Mouse (Mus musculus): ENCODE results near the gene Sez6. TPM values are rescaled to one million over a fixed set of nuclear protein-coding genes. Genes with fewer than 3 reads are reported as not detected.

Sez6 gene
- polyA plus RNA-seq, 1 experiment from 2014 or later: 110 TPM

DNA sequence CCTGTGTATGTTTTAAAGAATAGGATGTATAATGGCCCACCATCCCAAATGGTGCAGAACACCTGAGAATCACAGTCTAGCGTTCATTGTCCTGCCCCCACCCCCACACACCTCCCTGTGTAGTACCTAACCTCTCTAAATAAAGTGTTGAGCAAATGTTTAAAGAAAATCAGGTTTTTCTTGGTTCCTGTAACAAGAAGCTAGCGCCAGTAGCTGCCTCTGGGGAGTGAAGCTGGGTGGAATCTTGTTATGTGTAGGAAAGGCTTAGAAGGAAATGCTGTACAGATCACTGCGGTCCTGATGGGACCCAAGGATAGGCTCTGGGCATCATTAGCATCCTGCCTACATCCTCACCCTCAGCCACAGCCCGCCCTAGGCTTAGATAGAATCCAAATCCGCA is 29.2 kb upstream of the Sez6 start:
- Histone ChIP-seq H3K9me3 (ENCODE audit: control insufficient read depth, low read length) (no peaks in the 10 kb centered on the region), H3K4me1 (replicated peaks; ENCODE audit: control insufficient read depth, insufficient read depth, low read length) (peaks cover 56% of the 10 kb centered on the region), H3K27ac (peak overlapping the region; percentile 55; the same call in 1 of the 2 replicates), H3K27me3 (ENCODE audit: control insufficient read depth, insufficient read depth, low read length) (no peaks in the 10 kb centered on the region), H3K4me2 (replicated peaks) (no peak overlapping the region), H3K9ac (no peak overlapping the region), H3K4me3 (replicated peaks; ENCODE audit: low read length) (no peak overlapping the region), H3K36me3 (replicated peaks; ENCODE audit: control insufficient read depth, insufficient read depth) (no peaks in the 10 kb centered on the region)
- DNase-seq (ENCODE audit: low spot score) (no peak), ATAC-seq (ENCODE audit: low FRiP score) (no peak)
- 52% methylated on average over 5 of the region's 5 CpGs for WGBS

DNA sequence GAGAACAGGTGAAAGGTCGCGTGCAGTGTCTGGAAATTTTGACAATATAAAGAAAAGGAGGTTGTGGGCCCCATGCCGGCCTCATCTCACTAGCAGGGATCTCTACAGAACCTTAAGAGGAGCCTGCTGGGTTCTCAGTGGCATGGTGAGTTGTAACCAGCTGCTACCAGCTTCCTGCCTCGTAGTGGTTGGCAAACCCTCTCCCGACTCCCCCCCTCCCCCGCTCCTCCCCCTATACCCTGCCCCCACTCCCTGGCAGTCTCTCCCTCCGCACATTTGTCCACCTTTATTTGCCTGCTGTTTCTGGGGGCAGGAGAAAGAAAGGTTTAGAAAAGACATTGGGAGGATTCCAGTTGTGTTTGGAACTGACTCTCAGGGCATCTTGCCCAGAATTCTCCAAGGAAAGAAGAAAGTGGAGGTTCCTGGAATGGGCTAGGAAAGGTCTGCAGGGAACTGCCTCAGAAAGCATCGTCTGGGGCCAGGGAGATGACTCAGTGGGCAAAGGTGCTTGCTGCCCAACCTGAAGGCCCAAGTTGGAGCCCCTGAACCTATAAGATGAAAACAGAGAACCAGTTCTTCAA is 28.7 kb upstream of the Sez6 start:
- Histone ChIP-seq H3K27ac (peak overlapping the region; percentile 55; the same call in 1 of the 2 replicates), H3K4me2 (replicated peaks) (no peak overlapping the region), H3K9me3 (ENCODE audit: control insufficient read depth, low read length) (no peaks in the 10 kb centered on the region), H3K4me1 (replicated peaks; ENCODE audit: control insufficient read depth, insufficient read depth, low read length) (peaks cover 55% of the 10 kb centered on the region), H3K36me3 (replicated peaks; ENCODE audit: control insufficient read depth, insufficient read depth) (no peaks in the 10 kb centered on the region), H3K9ac (no peak overlapping the region), H3K27me3 (ENCODE audit: control insufficient read depth, insufficient read depth, low read length) (no peaks in the 10 kb centered on the region), H3K4me3 (replicated peaks; ENCODE audit: low read length) (no peak overlapping the region)
- 29% methylated on average over 8 of the region's 8 CpGs for WGBS
- peak; percentile 53; the same call in 1 of the 2 replicates for ATAC-seq (ENCODE audit: low FRiP score)
- no peak for DNase-seq (ENCODE audit: low spot score)

DNA sequence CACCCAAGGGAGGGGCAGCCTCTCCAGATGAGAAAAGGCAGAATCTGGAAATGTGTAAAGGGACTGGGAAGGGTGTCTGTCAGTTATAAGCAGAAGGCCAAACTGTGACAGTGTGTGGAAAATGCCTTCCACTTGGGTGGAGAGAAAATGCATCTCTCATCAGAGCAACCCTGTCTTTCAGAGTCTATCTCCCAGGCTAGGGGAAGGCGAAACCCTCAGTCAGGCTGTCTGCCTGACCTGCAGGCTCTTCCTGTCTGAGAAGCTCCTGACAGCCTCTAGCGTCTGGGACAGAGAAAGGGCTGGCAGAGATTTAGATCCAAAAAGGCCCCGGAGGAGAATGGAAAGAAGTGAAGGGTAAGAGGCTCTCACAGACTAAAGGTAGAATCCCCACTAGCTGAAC is 26.8 kb upstream of the Sez6 start:
- Histone ChIP-seq H3K4me1 (replicated peaks; ENCODE audit: control insufficient read depth, insufficient read depth, low read length) (peaks cover 41% of the 10 kb centered on the region), H3K9ac (no peak overlapping the region), H3K4me2 (replicated peaks) (no peak overlapping the region), H3K27ac (peak overlapping the region; percentile 14), H3K27me3 (ENCODE audit: control insufficient read depth, insufficient read depth, low read length) (no peaks in the 10 kb centered on the region), H3K36me3 (replicated peaks; ENCODE audit: control insufficient read depth, insufficient read depth) (no peaks in the 10 kb centered on the region), H3K4me3 (replicated peaks; ENCODE audit: low read length) (no peak overlapping the region), H3K9me3 (ENCODE audit: control insufficient read depth, low read length) (no peaks in the 10 kb centered on the region)
- no peak for ATAC-seq (ENCODE audit: low FRiP score)
- 14% methylated on average over 3 of the region's 3 CpGs for WGBS
- no peak for DNase-seq (ENCODE audit: low spot score)

DNA sequence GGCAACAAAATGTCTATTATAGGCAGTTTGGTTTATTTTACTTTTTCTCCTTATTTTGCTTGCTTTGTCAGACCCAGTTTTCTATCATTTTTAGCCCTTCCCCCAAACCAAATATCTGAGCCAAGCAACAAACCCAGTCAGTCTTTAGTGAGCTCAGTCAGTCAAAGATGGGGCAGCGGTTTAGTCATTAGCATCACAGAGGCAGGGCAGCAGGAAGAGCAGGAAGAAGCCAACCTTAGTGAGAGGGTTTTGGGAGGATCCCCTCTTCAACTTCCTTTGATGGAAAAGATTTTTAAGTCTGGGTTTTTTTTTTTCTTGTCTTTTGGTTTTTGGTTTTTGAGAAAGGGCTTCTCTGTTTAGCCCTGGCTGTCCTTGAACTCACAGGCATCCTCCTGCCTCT is 25.9 kb upstream of the Sez6 start:
- H3K27me3 ChIP-seq (ENCODE audit: control insufficient read depth, insufficient read depth, low read length): no peaks in the 10 kb centered on the region
- no peak overlapping the region for H3K9ac ChIP-seq
- H3K9me3 ChIP-seq (ENCODE audit: control insufficient read depth, low read length): no peaks in the 10 kb centered on the region
- peaks cover 41% of the 10 kb centered on the region for H3K4me1 ChIP-seq (replicated peaks; ENCODE audit: control insufficient read depth, insufficient read depth, low read length)
- no peaks in the 10 kb centered on the region for H3K36me3 ChIP-seq (replicated peaks; ENCODE audit: control insufficient read depth, insufficient read depth)
- H3K4me2 ChIP-seq (replicated peaks): no peak overlapping the region
- ATAC-seq (ENCODE audit: low FRiP score): no peak
- no peak for DNase-seq (ENCODE audit: low spot score)
- no peak overlapping the region for H3K27ac ChIP-seq
- H3K4me3 ChIP-seq (replicated peaks; ENCODE audit: low read length): no peak overlapping the region
- 19% methylated on average over 1 of the region's 1 CpGs for WGBS

DNA sequence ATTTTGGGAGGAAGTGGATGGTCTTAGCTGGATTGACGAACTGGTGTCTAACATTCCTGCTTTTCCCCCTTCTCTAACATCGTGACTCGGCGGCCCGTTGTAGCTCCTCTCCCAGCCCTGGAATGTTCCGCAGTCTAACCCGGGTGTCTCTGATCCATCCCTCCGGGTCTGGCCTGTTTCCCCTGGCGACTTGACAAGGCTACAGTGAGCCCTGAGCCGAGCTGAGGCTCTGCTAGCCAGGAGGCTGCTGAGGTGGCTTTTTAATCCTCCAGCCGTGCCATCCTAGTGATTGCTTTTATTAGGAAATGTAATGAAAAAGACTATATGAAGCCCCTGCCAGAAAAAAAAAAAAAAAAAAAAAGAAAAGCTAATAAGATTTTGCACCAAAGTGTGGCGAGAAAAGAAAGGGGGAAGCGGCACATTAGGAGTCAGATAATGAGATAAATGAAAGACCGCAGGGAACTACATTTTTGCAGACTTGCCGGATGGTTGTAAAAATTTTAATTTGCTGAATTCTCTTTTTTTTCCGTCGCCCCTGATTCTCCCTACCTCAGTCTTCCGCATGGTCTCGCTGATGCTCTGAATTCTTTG is 24.4 kb upstream of the Sez6 start:
- no peak for DNase-seq (ENCODE audit: low spot score)
- no peaks in the 10 kb centered on the region for H3K27me3 ChIP-seq (ENCODE audit: control insufficient read depth, insufficient read depth, low read length)
- H3K36me3 ChIP-seq (replicated peaks; ENCODE audit: control insufficient read depth, insufficient read depth): no peaks in the 10 kb centered on the region
- no peaks in the 10 kb centered on the region for H3K9me3 ChIP-seq (ENCODE audit: control insufficient read depth, low read length)
- WGBS: 17% methylated on average over 19 of the region's 19 CpGs
- H3K9ac ChIP-seq: peak overlapping the region; percentile 26; the same call in 1 of the 2 replicates
- peaks cover 41% of the 10 kb centered on the region for H3K4me1 ChIP-seq (replicated peaks; ENCODE audit: control insufficient read depth, insufficient read depth, low read length)
- no peak overlapping the region for H3K4me3 ChIP-seq (replicated peaks; ENCODE audit: low read length)
- peak overlapping the region; percentile 80 for H3K27ac ChIP-seq
- peak overlapping the region; percentile 31 for H3K4me2 ChIP-seq (replicated peaks)
- no peak; the same call in 1 of the 2 replicates for ATAC-seq (ENCODE audit: low FRiP score)

DNA sequence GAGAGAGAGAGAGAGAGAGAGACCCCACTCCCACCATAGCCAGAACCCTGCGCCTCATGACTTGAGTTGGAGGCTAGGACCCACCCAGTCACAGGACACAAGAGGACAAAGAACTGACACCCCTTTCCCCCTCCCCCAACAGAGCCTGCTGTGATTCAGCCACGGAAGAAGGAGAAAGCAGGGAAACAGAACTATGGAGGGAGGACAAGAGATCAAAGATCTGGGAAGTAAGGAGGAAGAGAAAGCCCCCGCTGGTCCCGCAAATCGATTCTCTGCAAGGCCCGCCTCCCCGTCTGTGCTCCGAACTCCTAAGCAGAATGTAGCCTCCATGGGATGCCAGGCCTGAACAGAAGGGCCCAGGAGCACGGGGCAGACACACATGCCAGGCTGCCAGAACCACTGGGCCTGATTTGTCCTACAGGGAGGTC is 23.8 kb upstream of the Sez6 start:
- H3K4me3 ChIP-seq (replicated peaks; ENCODE audit: low read length): no peak overlapping the region
- H3K9me3 ChIP-seq (ENCODE audit: control insufficient read depth, low read length): no peaks in the 10 kb centered on the region
- no peaks in the 10 kb centered on the region for H3K36me3 ChIP-seq (replicated peaks; ENCODE audit: control insufficient read depth, insufficient read depth)
- ATAC-seq (ENCODE audit: low FRiP score) (peak; percentile 57; the same call in 1 of the 2 replicates), DNase-seq (ENCODE audit: low spot score) (no peak)
- H3K4me2 ChIP-seq (replicated peaks): peak overlapping the region; percentile 31
- no peaks in the 10 kb centered on the region for H3K27me3 ChIP-seq (ENCODE audit: control insufficient read depth, insufficient read depth, low read length)
- 5% methylated on average over 9 of the region's 9 CpGs for WGBS
- H3K4me1 ChIP-seq (replicated peaks; ENCODE audit: control insufficient read depth, insufficient read depth, low read length): peaks cover 35% of the 10 kb centered on the region
- peak overlapping the region; percentile 28; the same call in 1 of the 2 replicates for H3K9ac ChIP-seq
- H3K27ac ChIP-seq: peak overlapping the region; percentile 80

DNA sequence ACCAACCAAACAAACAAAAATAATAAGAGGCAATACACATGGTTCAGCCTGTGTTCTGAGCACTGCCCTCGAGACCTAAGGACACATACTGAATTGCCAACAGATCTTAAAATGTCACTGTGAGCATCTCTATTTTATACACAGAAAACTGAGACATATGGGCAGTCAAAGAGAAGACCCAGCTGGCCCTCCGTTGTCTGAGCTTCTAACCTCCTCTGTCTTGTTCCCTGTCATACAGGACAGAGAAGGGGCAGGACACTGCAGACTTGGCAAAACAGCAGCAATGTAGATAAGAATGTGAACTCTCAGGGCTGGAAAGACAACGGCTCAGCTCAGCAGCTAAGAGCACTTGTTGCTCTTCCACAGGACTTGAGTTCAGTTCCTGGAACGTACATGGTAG is 22.1 kb upstream of the Sez6 start:
- no peaks in the 10 kb centered on the region for H3K27me3 ChIP-seq (ENCODE audit: control insufficient read depth, insufficient read depth, low read length)
- ATAC-seq (ENCODE audit: low FRiP score) (no peak), DNase-seq (ENCODE audit: low spot score) (no peak)
- H3K9me3 ChIP-seq (ENCODE audit: control insufficient read depth, low read length): no peaks in the 10 kb centered on the region
- H3K4me3 ChIP-seq (replicated peaks; ENCODE audit: low read length): no peak overlapping the region
- no peaks in the 10 kb centered on the region for H3K36me3 ChIP-seq (replicated peaks; ENCODE audit: control insufficient read depth, insufficient read depth)
- no peak overlapping the region for H3K27ac ChIP-seq
- no peak overlapping the region for H3K4me2 ChIP-seq (replicated peaks)
- WGBS: 83% methylated on average over 4 of the region's 4 CpGs
- no peak overlapping the region for H3K9ac ChIP-seq
- peaks cover 20% of the 10 kb centered on the region for H3K4me1 ChIP-seq (replicated peaks; ENCODE audit: control insufficient read depth, insufficient read depth, low read length)

DNA sequence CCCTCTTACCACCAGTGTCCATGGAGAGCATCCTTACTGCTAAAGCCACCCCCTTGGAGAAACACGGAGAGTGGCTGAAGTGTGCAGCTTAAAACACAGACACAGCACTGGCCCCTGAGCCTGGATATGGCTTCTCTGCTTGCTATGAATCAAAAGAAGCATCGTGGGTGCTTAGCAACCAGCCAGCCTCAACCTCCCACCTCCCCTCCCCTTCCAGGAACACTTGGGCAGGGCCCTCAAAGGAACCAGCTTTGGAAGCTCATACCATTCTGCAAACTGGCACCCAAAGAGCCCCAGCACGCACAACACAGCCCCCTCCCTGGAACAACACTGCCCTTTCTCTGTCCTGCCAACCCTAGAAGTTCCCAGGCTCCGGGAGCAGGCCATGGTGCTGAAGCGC is 21.2 kb upstream of the Sez6 start:
- Histone ChIP-seq H3K27ac (no peak overlapping the region), H3K4me2 (replicated peaks) (no peak overlapping the region), H3K9me3 (ENCODE audit: control insufficient read depth, low read length) (no peaks in the 10 kb centered on the region), H3K27me3 (ENCODE audit: control insufficient read depth, insufficient read depth, low read length) (no peaks in the 10 kb centered on the region), H3K9ac (no peak overlapping the region), H3K4me3 (replicated peaks; ENCODE audit: low read length) (no peak overlapping the region), H3K4me1 (replicated peaks; ENCODE audit: control insufficient read depth, insufficient read depth, low read length) (peaks cover 20% of the 10 kb centered on the region), H3K36me3 (replicated peaks; ENCODE audit: control insufficient read depth, insufficient read depth) (no peaks in the 10 kb centered on the region)
- WGBS: 24% methylated on average over 5 of the region's 5 CpGs
- DNase-seq (ENCODE audit: low spot score): no peak
- no peak for ATAC-seq (ENCODE audit: low FRiP score)

DNA sequence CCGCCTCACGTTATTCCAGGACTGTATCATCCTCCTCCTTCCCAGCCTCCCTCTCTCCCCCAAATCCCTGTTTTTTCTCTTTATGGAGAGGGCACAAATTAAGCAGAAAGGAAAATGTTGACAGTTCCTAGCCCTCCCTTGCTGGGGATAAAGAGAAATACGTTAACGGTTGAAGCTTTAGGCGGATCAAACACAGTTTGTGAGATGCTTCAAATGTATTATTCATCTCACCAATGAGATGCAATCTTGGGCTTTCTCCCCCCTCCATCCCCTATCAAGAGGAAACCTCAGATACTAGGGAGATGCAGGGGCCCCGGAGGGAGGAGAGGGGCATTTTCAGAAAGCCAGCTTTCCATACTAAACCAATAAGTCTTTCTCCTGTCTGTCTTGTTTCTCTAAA is 20.8 kb upstream of the Sez6 start:
- Histone ChIP-seq H3K36me3 (replicated peaks; ENCODE audit: control insufficient read depth, insufficient read depth) (no peaks in the 10 kb centered on the region), H3K9ac (no peak overlapping the region), H3K27me3 (ENCODE audit: control insufficient read depth, insufficient read depth, low read length) (no peaks in the 10 kb centered on the region), H3K27ac (no peak overlapping the region), H3K9me3 (ENCODE audit: control insufficient read depth, low read length) (no peaks in the 10 kb centered on the region), H3K4me2 (replicated peaks) (no peak overlapping the region), H3K4me1 (replicated peaks; ENCODE audit: control insufficient read depth, insufficient read depth, low read length) (peaks cover 24% of the 10 kb centered on the region), H3K4me3 (replicated peaks; ENCODE audit: low read length) (no peak overlapping the region)
- DNase-seq (ENCODE audit: low spot score) (no peak), ATAC-seq (ENCODE audit: low FRiP score) (no peak)
- 35% methylated on average over 6 of the region's 6 CpGs for WGBS

Data from hindbrain, embryonic 14.5 days (tissue).